Comparison of ENCODE assay signal across 23 mouse cellular contexts in genomic region chr5:140215471-140216087, GRCm38 (mm10).
A peak's percentile ranks its signal among the peaks of the same experiment; 100 is the strongest.
DNase-seq lines count a peak whose midpoint lies in the region; ATAC-seq and TF ChIP-seq lines count a peak whose summit lies in the region.
"Had no signal": no experiment of that assay in that cellular context is flagged by ENCODE, and none has a peak within 500 bp of the region (broad histone marks: within the 10 kb centered on the region; RNA-seq: fewer than 3 reads in every experiment).

No protein-coding gene starts in this region.

- H3K27me3 ChIP-seq in liver, postnatal 0 days (ENCODE audit: insufficient read depth, low read length) = no peaks in the 10 kb centered on the region
- no peaks in the 10 kb centered on the region for H3K27me3 ChIP-seq in liver, embryonic 11.5 days (replicated peaks; ENCODE audit: control insufficient read depth, insufficient read depth, low read length)
- no peaks in the 10 kb centered on the region for H3K27me3 ChIP-seq in splenic B cell, adult 2 months (ENCODE audit: control insufficient read depth, insufficient read depth, low read length, poor library complexity, severe bottlenecking)
- H3K27me3 ChIP-seq: embryonic facial prominence, embryonic 15.5 days; forebrain, embryonic 12.5 days; stomach, embryonic 15.5 days had no signal

- H3K9me3 ChIP-seq in liver, postnatal 0 days (ENCODE audit: low read length) = no peaks in the 10 kb centered on the region
- H3K9me3 ChIP-seq in liver, embryonic 11.5 days (ENCODE audit: control insufficient read depth, low read length) = no peaks in the 10 kb centered on the region
- H3K9me3 ChIP-seq: embryonic facial prominence, embryonic 15.5 days; forebrain, embryonic 12.5 days; heart, embryonic 13.5 days; limb, embryonic 10.5 days; stomach, embryonic 15.5 days had no signal

- no peak for TF ChIP-seq EP300 in liver, postnatal 0 days (IDR thresholded peaks at IDR 0.05; ENCODE audit: low read depth)

- TF ChIP-seq CTCF in liver, postnatal 0 days (IDR thresholded peaks at IDR 0.05; ENCODE audit: low read depth) = no peak

- DNase-seq in liver, postnatal 0 days = no peak
- no peak for DNase-seq in liver, embryonic 11.5 days (ENCODE audit: low spot score)
- peak; percentile 22 for DNase-seq in splenic B cell, adult 2 months (ENCODE audit: low read depth, low spot score)
- peak; percentile 81 to 90 for DNase-seq in thymus, postnatal 36 days
- DNase-seq in yolk sac, embryonic 10.5 days (ENCODE audit: low spot score) = no peak
- DNase-seq in cerebellum, adult 8-10 months = no peak
- DNase-seq: adrenal gland, postnatal 25 days; cerebellum, adult 11 months; cerebellum, postnatal 25 days; embryo, embryonic 11 days; gastrocnemius, adult 2 months; heart, adult 11 months; kidney, adult 8-10 months; kidney, postnatal 14 days; lung, adult 2 months; lung, postnatal 36 days had no signal

- H3K27ac ChIP-seq in liver, postnatal 0 days (ENCODE audit: low read depth) = 0 out of 2 replicates have a peak overlapping the region, but pooled peaks have one; percentile 6
- H3K27ac ChIP-seq in liver, embryonic 11.5 days (ENCODE audit: low read depth, low read length) = no peak overlapping the region
- H3K27ac ChIP-seq: embryonic facial prominence, embryonic 15.5 days; forebrain, embryonic 12.5 days; gastrocnemius, adult 2 months; heart, embryonic 13.5 days; limb, embryonic 10.5 days; stomach, embryonic 15.5 days had no signal

- no peak overlapping the region for H3K4me3 ChIP-seq in liver, postnatal 0 days (ENCODE audit: low read depth, low read length)
- H3K4me3 ChIP-seq in liver, embryonic 11.5 days (ENCODE audit: low read depth, low read length) = no peak overlapping the region
- H3K4me3 ChIP-seq: embryonic facial prominence, embryonic 15.5 days; forebrain, embryonic 12.5 days; gastrocnemius, adult 2 months; heart, embryonic 13.5 days; limb, embryonic 10.5 days; stomach, embryonic 15.5 days had no signal

- peaks cover 4% of the 10 kb centered on the region; the same call in 1 of the 2 replicates for H3K4me1 ChIP-seq in liver, postnatal 0 days (ENCODE audit: insufficient read depth)
- no peaks in the 10 kb centered on the region; the same call in 1 of the 2 replicates for H3K4me1 ChIP-seq in liver, embryonic 11.5 days (replicated peaks; ENCODE audit: control insufficient read depth, insufficient read depth, low read length)
- H3K4me1 ChIP-seq: embryonic facial prominence, embryonic 15.5 days; stomach, embryonic 15.5 days had no signal

- no peak for ATAC-seq in liver, postnatal 0 days
- ATAC-seq in liver, embryonic 11.5 days (replicated peaks; ENCODE audit: low FRiP score) = no peak
- peak; percentile 82 for ATAC-seq in CD4-positive, CD25-positive, alpha-beta regulatory T cell, adult 4 months
- ATAC-seq: midbrain, embryonic 16.5 days had no signal

- H3K36me3 ChIP-seq in liver, postnatal 0 days (replicated peaks; ENCODE audit: insufficient read depth, low read length) = no peaks in the 10 kb centered on the region
- no peaks in the 10 kb centered on the region for H3K36me3 ChIP-seq in liver, embryonic 11.5 days (ENCODE audit: control insufficient read depth, insufficient read depth, low read length)
- H3K36me3 ChIP-seq in splenic B cell, adult 2 months (ENCODE audit: control insufficient read depth, insufficient read depth, low read length, poor library complexity, severe bottlenecking) = no peaks in the 10 kb centered on the region
- H3K36me3 ChIP-seq: embryonic facial prominence, embryonic 15.5 days; forebrain, embryonic 12.5 days; heart, embryonic 13.5 days; limb, embryonic 10.5 days; stomach, embryonic 15.5 days had no signal

- no peak overlapping the region for H3K9ac ChIP-seq in liver, postnatal 0 days (replicated peaks)
- H3K9ac ChIP-seq in liver, embryonic 11.5 days (ENCODE audit: low read depth, low read length) = no peak overlapping the region
- H3K9ac ChIP-seq: embryonic facial prominence, embryonic 15.5 days; forebrain, embryonic 12.5 days; heart, embryonic 13.5 days; stomach, embryonic 15.5 days had no signal

- WGBS in liver, postnatal 0 days (ENCODE audit: insufficient replicate concordance) = 66% methylated on average over 4 of the region's 4 CpGs
- WGBS in liver, embryonic 11.5 days = 71% methylated on average over 4 of the region's 4 CpGs

- H3K4me2 ChIP-seq in liver, postnatal 0 days (ENCODE audit: low read depth, low read length) = no peak overlapping the region
- H3K4me2 ChIP-seq in liver, embryonic 11.5 days = no peak overlapping the region
- H3K4me2 ChIP-seq: embryonic facial prominence, embryonic 15.5 days; forebrain, embryonic 12.5 days; heart, embryonic 13.5 days; stomach, embryonic 15.5 days had no signal

Comparison
In these comparisons a context has a peak if more than half of its experiments do, and no peak if none do; other contexts are left out.
1. DNase-seq: peak in splenic B cell, adult 2 months (single experiment) and thymus, postnatal 36 days (2 of 2); none in liver, postnatal 0 days (single experiment), liver, embryonic 11.5 days (single experiment), yolk sac, embryonic 10.5 days (single experiment) and cerebellum, adult 8-10 months (single experiment).